Mouse (Mus musculus) cerebellum, postnatal 10 days (tissue): ENCODE measurements around the gene Pam.

ENCODE experiments used
- DNase-seq, 2 experiments: peaks; one replicate each; pipeline ENCODE4 v3.0.0; 2021; ENCODE audit warnings: mixed read lengths in 2 of 2

The Pam gene

GRCm38 (mm10) chr1:97903912-97904460 is 191.5 kb downstream of the Pam start:
- no peak for DNase-seq

GRCm38 (mm10) chr1:97902830-97903229 is 192.6 kb downstream of the Pam start:
- DNase-seq = no peak

GRCm38 (mm10) chr1:97900559-97901153 is 194.8 kb downstream of the Pam start:
- no peak for DNase-seq

- DNase-seq = no peak
Observed at GRCm38 (mm10) chr1:97887511-97887910, 207.9 kb downstream of the Pam start.

GRCm38 (mm10) chr1:97883498-97883897 is 211.9 kb downstream of the Pam start:
- peak; percentile 21 to 31 for DNase-seq

- DNase-seq = no peak
Observed at GRCm38 (mm10) chr1:97877037-97877436, 218.4 kb downstream of the Pam start.

- no peak for DNase-seq
Observed at GRCm38 (mm10) chr1:97873490-97874054, 221.9 kb downstream of the Pam start.

- peak; percentile 34 for DNase-seq
Observed at GRCm38 (mm10) chr1:97872493-97872892, 223.0 kb downstream of the Pam start.

- no peak for DNase-seq
Observed at GRCm38 (mm10) chr1:97872072-97872471, 223.4 kb downstream of the Pam start.

- DNase-seq = no peak
Observed at GRCm38 (mm10) chr1:97864135-97864534, 231.3 kb downstream of the Pam start.

- peak; percentile 75 to 81 for DNase-seq
Observed at GRCm38 (mm10) chr1:97863140-97863539, 232.3 kb downstream of the Pam start.

- DNase-seq = no peak
Observed at GRCm38 (mm10) chr1:97862734-97863133, 232.7 kb downstream of the Pam start.

- DNase-seq = no peak
Observed at GRCm38 (mm10) chr1:97854256-97854655, 241.2 kb downstream of the Pam start.

- DNase-seq = peak in 1 of 2 experiments; percentile 15
Observed at GRCm38 (mm10) chr1:97851601-97852175, 243.8 kb downstream of the Pam start.

- peak in 1 of 2 experiments; percentile 27 for DNase-seq
Observed at GRCm38 (mm10) chr1:97848601-97849241, 246.7 kb downstream of the Pam start.

- DNase-seq = peak; percentile 91 to 93
Observed at GRCm38 (mm10) chr1:97843220-97843992, 252.0 kb downstream of the Pam start.

GRCm38 (mm10) chr1:97834354-97834822 is 261.1 kb downstream of the Pam start:
- DNase-seq = peak; percentile 35

GRCm38 (mm10) chr1:97833466-97834353 is 261.7 kb downstream of the Pam start:
- peak; percentile 94 for DNase-seq

GRCm38 (mm10) chr1:97828087-97828486 is 267.4 kb downstream of the Pam start:
- DNase-seq = no peak

- no peak for DNase-seq
Observed at GRCm38 (mm10) chr1:97827566-97827965, 267.9 kb downstream of the Pam start.

GRCm38 (mm10) chr1:97822904-97823303 is 272.5 kb downstream of the Pam start:
- no peak for DNase-seq

GRCm38 (mm10) chr1:97822203-97822602 is 273.2 kb downstream of the Pam start:
- DNase-seq = no peak
